Mouse (Mus musculus) megakaryocyte-erythroid progenitor cell, adult 5-6 weeks (primary cell): Measurements from ENCODE around the gene Csmd2. TPM values are rescaled to one million over a fixed set of nuclear protein-coding genes. Genes with fewer than 3 reads are reported as not detected.

Experiments used
- ATAC-seq: replicated peaks from 2 replicates; pipeline ENCODE4 v1.8.0; 2016; ENCODE audit warnings: mild to moderate bottlenecking, inconsistent platforms; ENCODE audit not compliant: severe bottlenecking, poor library complexity, low FRiP score, low TSS enrichment
- total RNA-seq, 2 experiments: library from RNA; stranded (forward) in 1 of 2; stranded (reverse) in 1 of 2; fragments of 200-1000, 215-1000 nt in 1 of 2; fragments of >200 nt in 1 of 2; fragmentation: Nextera tagmentation in 1 of 2; gene quantifications; 2 replicates each; pipeline ENCODE4 v1.2.3; 2014 to 2017

The Csmd2 gene
- total RNA-seq, 2 experiments from 2014 or later: not detected

DNA sequence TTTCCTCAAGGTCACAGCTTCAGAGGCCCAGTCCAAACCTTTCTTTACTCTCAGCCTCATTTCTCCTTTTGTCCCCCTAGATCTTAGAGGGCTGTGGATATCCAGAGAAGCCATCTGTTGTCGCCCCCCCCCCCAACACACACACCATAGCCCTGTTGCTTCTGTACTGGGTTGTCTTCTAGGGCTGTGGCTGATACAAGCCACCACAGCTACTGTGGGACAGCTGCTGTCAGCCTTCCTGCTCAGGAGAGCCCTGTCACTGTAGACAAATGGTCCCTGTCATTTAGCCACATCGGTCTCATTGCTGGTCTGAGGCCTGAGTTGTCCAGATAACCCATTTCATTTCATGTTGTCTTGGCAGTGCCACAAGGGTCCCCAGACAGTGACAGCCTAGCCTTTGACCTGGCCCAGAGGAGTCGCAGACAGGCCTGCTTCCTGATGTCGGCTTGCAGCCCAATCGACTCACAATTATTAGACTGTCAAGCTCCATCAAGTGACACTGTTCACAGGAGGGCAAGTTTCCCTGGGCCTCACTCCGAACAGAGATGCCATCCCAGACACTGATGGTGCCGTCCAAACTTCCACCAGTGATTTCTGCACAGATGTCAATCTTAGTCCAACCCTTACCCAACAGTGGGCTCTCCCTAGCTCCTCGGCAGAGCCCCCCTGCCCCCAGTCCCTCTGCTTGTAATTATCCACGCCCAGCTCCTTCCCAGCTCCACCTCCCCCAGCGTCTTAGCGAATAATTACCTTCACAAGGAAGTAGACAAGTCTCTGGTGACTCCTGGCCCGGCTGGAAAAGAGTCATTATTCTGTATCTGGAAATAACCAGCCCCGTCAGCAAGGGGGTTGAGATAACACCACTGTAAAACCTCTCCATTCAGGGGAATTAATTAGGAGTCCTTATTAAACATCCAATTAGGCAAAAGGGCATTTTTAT is 240.0 kb downstream of the Csmd2 start:
- no peak for ATAC-seq

DNA sequence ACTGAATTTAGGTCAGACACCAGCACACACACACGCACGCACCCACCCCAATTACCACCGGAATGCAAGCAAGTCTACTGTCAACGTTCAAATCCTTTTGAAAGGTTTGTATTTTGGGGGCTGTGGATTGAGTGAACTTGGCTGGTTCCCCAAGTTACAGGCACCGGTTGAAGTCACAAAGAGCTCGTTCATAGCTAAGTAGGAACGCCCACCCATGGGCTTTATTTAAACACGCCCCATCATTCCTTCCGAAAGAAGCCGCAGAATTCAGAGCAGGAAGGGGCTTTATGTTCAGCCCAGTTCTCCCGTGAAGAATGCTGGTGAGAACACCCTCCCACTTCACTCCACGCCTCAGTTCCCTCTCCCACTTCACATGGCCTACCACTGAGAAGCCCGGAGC is 245.8 kb downstream of the Csmd2 start:
- no peak for ATAC-seq

DNA sequence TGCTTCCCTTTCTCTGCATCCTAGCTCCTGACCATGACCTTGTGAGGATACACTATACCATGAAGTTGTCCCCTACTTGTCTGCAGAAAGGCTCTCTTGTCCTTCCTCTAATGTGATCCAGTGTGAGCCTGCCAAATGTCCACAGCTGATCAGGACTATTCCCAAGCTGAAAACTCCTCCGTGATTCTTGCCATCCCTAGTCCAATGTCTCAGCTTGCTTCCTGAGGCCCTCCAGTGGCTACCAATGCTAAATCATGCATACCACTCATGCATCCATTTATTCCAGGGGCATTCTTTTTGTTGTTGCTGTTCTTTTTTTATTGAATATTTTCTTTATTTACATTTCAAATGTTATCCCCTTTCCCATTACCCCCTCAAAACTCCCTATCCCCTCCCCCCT is 251.5 kb downstream of the Csmd2 start:
- ATAC-seq: no peak

DNA sequence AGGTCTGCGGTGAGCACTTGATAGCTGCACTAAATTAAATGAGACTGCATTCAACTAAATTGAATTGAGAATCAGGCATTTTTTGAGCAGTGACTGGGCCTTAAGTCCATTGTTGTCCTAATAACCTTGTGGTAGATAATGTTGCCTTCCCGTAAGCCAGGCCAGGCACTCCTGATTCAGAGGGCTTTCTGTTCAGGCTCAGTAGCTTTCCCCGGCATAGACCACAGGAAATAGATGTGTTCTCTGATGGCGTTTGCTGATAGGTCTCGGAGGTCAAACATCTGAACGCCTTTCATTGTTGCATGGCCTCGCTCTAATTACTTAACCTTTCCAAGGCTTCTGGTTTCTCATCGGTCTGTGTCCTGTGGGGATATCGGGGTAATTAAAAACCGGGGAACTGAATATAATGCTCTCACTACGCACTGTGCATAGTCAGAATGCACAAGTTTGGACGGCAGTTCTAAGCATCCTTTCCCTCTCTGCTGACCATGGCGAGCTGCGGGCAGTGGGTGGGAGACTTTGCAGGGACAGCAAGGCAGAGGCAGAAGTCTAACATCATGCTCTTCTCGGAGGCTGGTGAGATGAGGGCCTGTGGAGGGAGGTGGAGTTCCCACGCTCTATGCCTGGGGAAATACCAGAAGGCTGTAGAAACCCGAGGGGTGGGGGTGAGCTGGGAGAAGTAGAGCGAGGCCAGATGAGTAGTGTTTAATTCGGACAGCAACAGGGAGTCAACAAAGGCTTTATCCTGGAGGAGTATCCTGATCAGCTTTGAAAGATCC is 253.6 kb downstream of the Csmd2 start:
- ATAC-seq: no peak

DNA sequence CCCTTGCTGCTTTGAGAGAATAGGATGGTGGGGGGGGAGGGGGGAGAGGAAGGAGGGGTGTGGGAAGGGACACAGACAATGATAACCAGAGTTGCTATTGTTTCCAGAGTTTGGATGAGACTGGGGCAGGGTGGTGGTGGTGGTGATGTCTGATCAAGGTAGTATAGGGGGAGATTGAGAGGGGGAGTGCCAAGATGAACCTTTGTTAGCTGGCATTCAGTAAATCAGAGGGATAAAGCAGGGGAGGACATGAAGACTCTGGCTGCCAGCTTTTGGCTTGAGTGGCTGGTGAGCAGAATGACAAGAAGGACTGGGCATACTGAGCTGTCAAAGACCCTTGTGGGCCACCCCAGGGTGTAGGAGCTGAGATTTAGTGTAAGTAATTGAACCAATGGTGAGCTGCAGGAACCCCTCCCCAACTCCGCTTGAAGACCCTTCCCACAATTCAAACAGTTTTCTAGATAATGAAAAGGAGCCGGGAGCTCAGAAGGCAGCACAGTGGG is 254.2 kb downstream of the Csmd2 start:
- no peak for ATAC-seq

DNA sequence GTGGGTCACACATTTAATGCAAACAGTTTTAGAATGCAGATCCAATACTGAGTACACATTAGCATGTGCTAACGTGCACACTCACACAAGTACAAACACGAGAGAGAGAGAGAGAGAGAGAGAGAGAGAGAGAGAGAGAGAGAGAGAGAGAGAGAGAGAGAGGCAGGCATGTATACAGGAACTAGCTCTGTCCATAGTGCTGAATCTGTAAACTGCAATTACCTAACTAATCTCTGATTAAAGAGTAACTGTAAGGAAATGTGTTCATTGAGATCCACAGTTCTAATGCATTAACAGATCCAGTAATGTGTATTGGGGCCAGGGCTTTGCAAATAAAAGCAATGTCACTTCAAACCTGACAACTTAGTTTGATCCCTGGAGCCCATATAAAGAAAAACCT is 257.5 kb downstream of the Csmd2 start:
- no peak for ATAC-seq

DNA sequence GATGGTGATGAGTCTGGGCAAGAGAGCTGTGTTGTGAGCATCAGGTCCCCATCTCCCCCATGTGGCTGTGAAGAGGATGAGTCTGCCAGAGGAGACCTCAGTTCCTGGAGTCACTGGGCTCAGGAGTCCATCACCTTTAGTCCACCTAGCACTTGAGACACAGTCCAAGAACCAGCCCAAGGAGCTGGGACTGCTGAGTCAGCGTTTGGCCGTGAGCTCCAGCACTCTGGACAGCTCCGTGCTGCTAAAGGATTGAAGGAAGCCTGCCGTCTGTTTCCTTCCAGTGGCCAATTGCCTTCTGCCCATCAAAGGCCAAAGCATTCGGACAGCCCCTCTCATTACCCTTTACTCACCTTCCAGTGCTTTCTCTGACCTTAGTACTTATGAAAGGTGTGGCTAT is 261.0 kb downstream of the Csmd2 start:
- no peak for ATAC-seq

DNA sequence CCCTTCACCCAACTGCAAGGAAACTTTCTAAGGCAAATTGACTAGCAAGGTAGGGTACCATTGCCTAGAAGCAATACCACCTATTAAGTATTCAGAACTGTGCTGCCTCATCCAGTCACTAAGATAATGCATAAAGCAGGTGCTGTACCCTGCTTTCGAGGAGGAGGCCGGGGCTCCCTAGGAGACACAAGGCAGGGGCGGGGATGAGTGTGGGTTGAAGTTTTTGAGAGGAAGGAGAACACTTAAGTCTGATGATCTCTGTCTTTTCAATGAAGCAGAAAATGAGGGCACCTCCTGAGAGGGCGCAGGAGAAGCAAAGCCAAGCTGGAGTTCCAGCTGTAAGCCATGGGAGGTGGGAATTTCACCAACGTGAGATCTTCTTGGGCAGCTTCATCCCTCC is 271.6 kb downstream of the Csmd2 start:
- no peak for ATAC-seq

DNA sequence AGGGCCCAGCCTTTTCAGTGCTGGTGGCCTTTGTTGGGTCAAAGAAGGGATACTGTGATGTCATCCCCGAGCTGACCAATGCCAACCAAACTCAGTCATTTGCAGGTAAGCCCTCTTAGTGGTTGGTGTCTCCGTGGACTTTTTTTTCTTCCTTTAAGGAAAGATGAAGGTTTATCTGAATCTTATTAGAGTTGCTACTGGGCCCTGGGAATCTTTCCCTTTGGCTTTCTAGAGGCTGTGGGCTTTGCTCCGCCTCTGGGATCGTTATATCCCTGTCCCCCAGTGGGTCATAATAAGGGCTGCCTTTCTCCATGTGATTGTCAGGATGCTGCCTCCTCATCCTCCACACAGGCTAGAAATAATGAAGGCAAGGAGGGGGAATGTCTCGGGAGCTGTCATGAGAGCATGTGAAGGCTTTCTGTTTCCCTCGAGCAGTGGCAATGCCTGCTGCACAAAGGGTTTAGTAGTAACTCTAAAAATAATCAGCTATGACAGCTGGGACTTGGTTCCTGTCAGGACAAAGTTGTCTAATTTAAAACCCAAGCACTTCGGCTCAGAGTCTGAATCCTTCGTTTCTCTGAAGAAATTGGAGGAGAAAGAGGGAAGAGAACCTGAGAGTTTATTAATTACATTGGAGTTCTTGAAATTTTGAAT is 273.4 kb downstream of the Csmd2 start, which contains the start of gene Hmgb4:
TSS of gene Hmgb4 (minus strand) at position 51 of the 654 bp plus-strand sequence.
- ATAC-seq: no peak

DNA sequence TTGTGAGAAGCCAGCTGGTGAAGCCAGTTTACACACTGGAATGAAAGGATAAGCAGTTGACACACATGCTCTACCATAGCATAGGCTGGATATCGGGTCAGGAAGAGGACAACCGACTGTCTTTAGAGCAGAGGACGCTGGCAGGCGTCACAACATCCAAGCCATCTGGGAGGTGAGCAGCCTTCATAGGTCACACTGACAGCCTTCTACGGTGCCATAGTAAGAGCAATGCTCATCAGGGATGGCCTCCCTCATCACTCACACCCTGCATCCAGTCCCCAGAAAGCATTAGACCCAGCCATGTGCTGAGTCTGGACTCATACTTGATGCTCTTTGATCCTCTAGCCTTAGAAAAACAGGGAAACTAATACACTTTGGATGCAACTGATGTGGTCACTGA is 276.8 kb downstream of the Csmd2 start:
- ATAC-seq: no peak

DNA sequence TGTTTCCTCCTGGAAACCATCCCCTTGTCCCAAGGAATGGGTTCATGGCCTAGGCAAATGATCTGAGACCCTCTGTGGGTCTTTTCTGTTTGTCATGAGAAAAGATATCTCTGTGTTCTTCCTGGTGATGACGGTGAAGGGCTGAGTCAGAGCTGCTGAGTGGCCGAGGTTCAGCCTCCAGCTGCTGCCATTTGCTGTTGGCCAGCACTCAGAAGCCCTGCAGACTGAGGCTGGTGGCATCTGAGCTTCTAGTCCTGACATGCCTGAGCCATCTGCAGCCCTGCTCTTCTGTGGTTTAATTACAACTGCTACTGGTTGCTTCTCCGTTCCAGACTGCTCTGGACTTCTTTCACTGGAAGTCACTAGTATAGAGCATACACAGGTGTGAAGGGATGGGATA is 277.7 kb downstream of the Csmd2 start:
- no peak for ATAC-seq

DNA sequence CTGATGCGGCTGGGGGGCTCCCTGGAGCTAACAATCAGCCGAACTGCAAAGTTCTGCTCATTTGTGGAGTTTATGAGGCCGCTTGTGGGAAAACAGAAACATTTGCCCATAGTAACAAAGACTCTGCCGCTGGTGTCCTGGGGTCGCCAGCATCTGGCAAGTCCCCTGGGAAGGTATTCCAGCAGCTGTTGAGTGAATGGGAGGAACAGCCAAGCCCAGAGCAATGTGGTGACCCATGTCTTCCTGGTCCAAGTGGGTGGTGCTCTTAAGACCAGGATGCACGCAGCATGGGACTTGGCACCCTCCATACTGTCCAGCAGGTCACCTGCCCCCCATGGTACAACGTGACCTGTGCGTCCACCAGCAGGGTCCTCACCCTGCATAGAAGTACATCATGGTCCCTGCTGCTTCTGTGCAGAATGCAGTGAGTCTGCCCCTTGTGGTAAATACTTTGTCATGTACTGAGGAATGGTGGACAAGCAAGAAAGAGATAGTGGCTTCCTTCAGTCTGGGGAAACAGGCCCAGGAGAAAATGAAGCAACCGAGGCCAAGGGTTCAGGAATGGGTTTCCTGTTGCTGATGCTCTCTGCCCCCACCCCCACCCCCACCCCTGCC is 281.7 kb downstream of the Csmd2 start:
- ATAC-seq: no peak

DNA sequence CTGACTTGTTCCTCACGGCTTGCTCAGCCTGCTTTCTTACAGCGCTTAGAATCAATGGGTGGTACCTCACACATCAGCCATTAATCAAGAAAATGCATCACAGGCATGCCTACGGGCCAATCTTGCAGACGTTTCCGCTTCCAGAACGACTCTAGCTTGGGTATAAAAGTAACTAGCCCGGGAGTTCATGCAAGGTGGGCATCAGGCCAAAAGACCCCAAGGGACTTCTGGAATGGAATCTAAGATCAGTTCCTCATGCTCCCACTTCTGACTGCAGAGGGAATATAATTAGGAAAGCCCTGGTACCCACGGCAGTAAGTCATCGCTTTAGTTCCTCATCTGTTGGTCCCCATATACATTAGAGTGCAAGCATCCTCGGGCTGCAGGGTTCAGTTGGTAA is 282.5 kb downstream of the Csmd2 start:
- ATAC-seq: no peak

DNA sequence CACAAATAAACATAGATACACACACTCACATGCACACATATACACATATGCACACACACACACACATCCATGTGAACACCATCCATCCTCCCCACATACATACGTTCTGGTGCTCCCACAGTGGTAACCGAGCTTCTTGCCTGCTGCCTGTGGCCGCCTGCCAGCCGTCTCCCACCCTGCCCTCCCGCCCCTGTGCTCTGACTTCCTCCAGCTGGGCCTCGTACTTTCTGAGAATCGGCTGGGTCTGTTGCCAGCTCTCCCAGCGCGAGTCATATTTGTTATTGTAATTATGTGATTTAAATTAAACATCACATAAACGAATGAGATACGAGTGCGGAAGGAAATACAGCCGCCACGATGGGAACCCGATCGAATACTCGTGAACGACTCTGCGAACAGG is 283.3 kb downstream of the Csmd2 start:
- no peak for ATAC-seq

DNA sequence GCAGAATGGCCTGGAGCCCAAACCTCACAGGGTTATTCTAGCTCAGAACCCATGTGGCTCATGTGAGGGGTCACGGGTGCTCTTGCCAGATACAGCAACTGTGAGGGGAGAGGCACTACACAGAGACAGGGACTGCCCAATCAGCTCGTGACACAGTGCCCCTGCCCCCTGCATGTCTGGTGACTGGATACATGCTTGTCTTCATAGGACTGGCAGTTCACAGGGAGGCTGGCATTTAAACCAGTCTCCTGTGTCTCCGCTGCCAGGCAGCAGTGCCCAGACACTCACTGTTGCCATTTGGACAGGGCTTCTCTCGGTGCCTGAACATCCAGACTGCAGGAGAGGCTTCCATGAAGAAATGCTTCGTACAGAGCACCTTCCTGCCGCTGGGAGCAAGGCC is 284.8 kb downstream of the Csmd2 start:
- ATAC-seq: no peak

DNA sequence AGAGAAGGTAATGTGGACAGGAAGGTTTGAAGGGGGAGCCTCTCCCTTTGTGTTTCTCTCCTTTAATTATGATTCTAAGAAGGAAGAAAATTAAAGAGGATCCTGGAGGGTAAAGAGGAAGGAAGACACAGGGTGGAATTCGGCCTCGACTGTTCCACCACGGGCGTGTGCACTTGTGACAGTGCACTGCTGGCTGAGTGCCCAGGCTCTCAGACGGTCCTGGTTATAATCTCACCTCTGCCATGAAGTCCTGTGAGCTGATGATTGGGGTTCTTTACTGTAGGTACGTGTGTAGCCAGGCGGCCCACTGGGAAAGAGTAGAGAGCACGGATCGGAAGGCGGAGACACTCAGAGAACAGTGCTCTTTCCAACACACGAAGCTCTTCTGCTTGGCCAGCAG is 285.5 kb downstream of the Csmd2 start:
- ATAC-seq: no peak

DNA sequence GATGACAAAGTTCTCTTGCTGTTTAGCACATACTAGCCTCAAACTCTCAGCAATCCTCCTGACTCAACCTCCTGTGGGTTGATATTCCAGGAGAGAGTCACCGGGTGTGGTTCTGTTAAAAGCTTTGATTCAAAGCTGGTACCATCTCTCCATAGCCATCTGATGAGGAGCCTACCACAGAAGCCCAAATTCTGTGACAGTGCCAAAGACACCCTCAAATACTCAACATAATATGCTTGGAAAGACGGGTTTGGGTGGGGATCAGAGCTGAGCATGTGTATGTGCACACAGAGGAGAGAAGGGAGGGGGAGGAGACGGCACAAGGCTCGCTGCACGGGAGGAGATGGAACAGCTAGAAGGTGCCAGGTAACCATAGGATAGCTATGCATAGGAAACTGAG is 287.5 kb downstream of the Csmd2 start:
- ATAC-seq: no peak

DNA sequence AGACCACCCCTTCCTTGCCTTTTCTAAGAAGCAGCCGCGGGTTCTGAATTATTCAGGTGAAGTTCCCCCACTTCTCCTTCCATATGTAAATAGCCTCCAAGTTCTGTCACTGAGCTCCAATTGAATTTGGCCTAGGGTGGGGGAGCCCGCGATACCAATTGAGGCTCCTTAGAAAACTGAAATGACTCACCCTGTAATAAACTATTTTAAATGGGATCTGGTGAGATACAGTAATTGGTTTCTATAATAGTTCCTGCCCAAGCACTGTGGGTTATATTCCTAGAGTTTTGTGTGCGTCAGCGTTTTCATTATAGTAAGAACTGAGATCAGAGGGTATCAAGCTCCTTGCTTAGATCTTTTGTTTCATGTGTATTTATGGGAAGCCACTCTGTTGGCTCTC is 287.9 kb downstream of the Csmd2 start:
- ATAC-seq: no peak

DNA sequence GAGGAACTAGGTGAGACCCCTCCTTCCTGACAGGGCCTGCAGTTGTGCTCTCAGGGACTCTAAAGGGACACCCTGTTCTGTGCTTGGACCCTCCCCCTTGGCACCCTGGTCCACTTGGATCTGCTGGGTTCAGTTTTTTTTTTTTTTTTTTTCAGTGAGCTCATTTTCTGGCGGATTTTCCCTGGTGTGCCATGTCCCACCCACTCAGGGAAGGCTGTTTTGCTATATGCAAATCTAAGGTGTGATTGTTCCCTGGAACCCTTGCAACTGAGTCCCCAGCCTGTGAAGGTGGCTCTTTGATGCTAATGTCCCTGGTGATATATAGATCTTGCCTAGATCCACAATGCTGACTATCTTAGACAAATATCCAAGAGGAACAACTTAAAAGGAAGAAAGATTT is 297.4 kb downstream of the Csmd2 start:
- no peak for ATAC-seq

DNA sequence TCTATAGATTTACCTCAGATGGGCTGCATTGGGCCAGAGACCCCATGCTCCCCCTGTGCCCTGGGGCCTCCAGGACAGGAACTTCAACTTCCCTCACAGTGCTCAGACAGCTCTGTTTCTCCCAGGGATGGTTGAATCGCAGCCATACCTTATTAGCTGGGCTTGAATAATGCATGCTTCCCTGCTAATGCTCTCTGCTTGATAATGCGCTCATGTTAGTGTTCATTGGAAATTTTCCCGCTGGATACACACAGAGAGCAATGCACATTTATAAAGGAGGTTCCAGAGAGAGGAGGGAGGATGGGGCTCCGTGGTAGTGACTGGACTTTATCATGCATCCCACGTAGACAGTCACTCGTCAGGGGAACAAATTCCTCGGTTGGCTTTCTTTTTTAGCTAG is 300.4 kb downstream of the Csmd2 start:
- ATAC-seq: no peak
